Mouse (Mus musculus): ENCODE results near the gene Psmb6. TPM values are rescaled to one million over a fixed set of nuclear protein-coding genes. Genes with fewer than 3 reads are reported as not detected.

Psmb6 gene
- 402 TPM for polyA plus RNA-seq (2017; shearing (Covaris generic))

GRCm38 (mm10) chr11:70525184-70525678, at the start of gene Psmb6:
TSS of gene Psmb6 (plus strand) at chr11:70525367.

DNA sequence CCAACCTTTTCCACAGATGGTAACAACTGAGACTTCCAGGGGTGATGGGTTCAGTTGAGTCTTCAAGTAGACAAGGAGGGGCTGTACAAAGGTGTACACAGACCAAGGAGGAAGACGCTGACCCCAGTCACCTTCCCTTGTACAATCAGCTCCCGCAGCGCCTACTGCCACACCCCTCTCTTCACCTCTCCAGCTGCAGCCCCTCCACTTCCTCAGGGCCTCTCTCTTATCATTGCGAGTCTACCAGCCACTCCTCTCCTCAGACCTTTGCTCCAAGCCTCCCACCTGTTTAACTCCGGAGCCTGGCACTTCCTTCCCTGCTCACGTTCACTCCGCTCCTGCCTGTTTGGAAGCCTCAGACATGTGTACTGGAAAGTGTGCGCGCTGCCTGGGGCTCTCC, 20.2 kb upstream of the Psmb6 start, which contains the start of gene Tm4sf5:
TSS of gene Tm4sf5 (plus strand) at position 275 of the 400 bp plus-strand sequence.

GRCm38 (mm10) chr11:70514288-70514687, 10.9 kb upstream of the Psmb6 start, which contains the start of gene Vmo1:
TSS of gene Vmo1 (minus strand) at chr11:70514616.

GRCm38 (mm10) chr11:70518923-70519322, 6.2 kb upstream of the Psmb6 start, which contains the start of gene Gltpd2:
TSS of gene Gltpd2 (plus strand) at chr11:70519196.

GRCm38 (mm10) chr11:70532839-70533238, 7.7 kb downstream of the Psmb6 start, which contains the start of gene Gm40193:
TSS of gene Gm40193 (minus strand) at chr11:70532939.

GRCm38 (mm10) chr11:70539877-70540587, 14.9 kb downstream of the Psmb6 start, which contains the start of gene Pld2:
TSS of gene Pld2 (plus strand) at chr11:70540064.

DNA sequence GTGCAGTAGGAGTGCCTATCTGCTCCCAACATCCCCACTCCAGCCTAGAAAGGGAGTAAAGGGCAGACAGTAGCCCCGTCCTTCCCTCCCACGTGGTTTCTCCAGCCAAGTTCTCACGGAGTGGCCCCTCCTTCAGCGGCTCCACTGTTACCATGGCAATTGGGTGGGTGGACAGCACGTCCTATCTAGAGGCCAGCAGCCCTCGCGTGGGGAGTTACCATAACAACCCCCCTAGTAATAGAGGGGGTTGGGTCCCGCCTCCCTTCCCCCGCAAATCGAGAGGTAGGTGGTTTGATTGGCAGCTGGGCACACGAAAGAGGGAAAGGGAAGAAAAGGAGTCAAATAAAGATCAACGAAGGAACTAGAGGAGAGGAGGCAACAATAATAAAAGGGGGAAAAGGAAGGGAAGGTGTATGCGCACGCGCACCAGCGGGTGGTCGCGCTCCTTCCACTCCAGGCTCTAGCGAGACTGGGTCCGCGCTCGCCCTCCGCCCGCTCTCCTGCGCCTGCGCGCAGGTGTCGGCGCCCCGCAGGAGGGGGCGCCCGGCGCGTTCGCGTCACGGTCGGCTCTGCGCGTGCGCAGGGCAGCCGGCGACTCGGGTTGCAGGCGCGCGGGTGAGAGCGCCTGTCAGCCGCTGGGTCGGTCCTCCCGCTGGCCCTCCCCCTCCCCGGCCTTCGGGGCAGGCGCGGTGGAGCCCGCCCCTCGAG, 37.3 kb downstream of the Psmb6 start, which contains the start of gene Mink1:
TSS of gene Mink1 (plus strand) at position 595 of the 708 bp plus-strand sequence.

Other genes starting within 250 kb of the Psmb6 start
- not detected for gene Alox12e, start 202.7 kb upstream of the Psmb6 start, polyA plus RNA-seq (2017; shearing (Covaris generic))
- gene Alox15, start 173.3 kb upstream of the Psmb6 start, polyA plus RNA-seq (2017; shearing (Covaris generic)), result 0.24 TPM
- 11.3 TPM for gene Pelp1, start 115.3 kb upstream of the Psmb6 start, polyA plus RNA-seq (2017; shearing (Covaris generic))
- gene Arrb2, start 92.7 kb upstream of the Psmb6 start, polyA plus RNA-seq (2017; shearing (Covaris generic)), result 168 TPM
- 81.3 TPM for gene Med11, start 73.4 kb upstream of the Psmb6 start, polyA plus RNA-seq (2017; shearing (Covaris generic))
- 0.60 TPM for gene Zmynd15, start 65.9 kb upstream of the Psmb6 start, polyA plus RNA-seq (2017; shearing (Covaris generic))
- gene Cxcl16, start 65.4 kb upstream of the Psmb6 start, polyA plus RNA-seq (2017; shearing (Covaris generic)), result 0.43 TPM
- 2.6 TPM for gene Tm4sf5, start 20.1 kb upstream of the Psmb6 start, polyA plus RNA-seq (2017; shearing (Covaris generic))
- not detected for gene Vmo1, start 10.8 kb upstream of the Psmb6 start, polyA plus RNA-seq (2017; shearing (Covaris generic))
- not detected for gene Gltpd2, start 6.2 kb upstream of the Psmb6 start, polyA plus RNA-seq (2017; shearing (Covaris generic))
- not detected for gene Gm40193, start 7.6 kb downstream of the Psmb6 start, polyA plus RNA-seq (2017; shearing (Covaris generic))
- 7.0 TPM for gene Pld2, start 14.7 kb downstream of the Psmb6 start, polyA plus RNA-seq (2017; shearing (Covaris generic))
- 9.0 TPM for gene Mink1, start 37.5 kb downstream of the Psmb6 start, polyA plus RNA-seq (2017; shearing (Covaris generic))
- 0.52 TPM for gene 4930544D05Rik, start 90.5 kb downstream of the Psmb6 start, polyA plus RNA-seq (2017; shearing (Covaris generic))
- 0.65 TPM for gene Chrne, start 93.8 kb downstream of the Psmb6 start, polyA plus RNA-seq (2017; shearing (Covaris generic))
- gene Gp1ba, start 113.8 kb downstream of the Psmb6 start, polyA plus RNA-seq (2017; shearing (Covaris generic)), result 0.21 TPM
- 466 TPM for gene Rnf167, start 121.9 kb downstream of the Psmb6 start, polyA plus RNA-seq (2017; shearing (Covaris generic))
- 190 TPM for gene Slc25a11, start 122.1 kb downstream of the Psmb6 start, polyA plus RNA-seq (2017; shearing (Covaris generic))
- 4,689 TPM for gene Pfn1, start 129.3 kb downstream of the Psmb6 start, polyA plus RNA-seq (2017; shearing (Covaris generic))
- 20.6 TPM for gene Eno3, start 131.8 kb downstream of the Psmb6 start, polyA plus RNA-seq (2017; shearing (Covaris generic))
- 87.0 TPM for gene Spag7, start 144.0 kb downstream of the Psmb6 start, polyA plus RNA-seq (2017; shearing (Covaris generic))
- gene Camta2, start 162.7 kb downstream of the Psmb6 start, polyA plus RNA-seq (2017; shearing (Covaris generic)), result 64.2 TPM
- 0.37 TPM for gene Inca1, start 174.8 kb downstream of the Psmb6 start, polyA plus RNA-seq (2017; shearing (Covaris generic))
- 0.59 TPM for gene Kif1c, start 175.2 kb downstream of the Psmb6 start, polyA plus RNA-seq (2017; shearing (Covaris generic))
- 7.7 TPM for gene Zfp3, start 238.8 kb downstream of the Psmb6 start, polyA plus RNA-seq (2017; shearing (Covaris generic))

All from inflammation-experienced regulatory T-cells, adult 16 weeks (primary cell).